Mouse (Mus musculus): ENCODE results near the gene Nap1l1. TPM values are rescaled to one million over a fixed set of nuclear protein-coding genes. Genes with fewer than 3 reads are reported as not detected.
A peak's percentile ranks its signal among the peaks of the same experiment; 100 is the strongest.
"Not testable (repeated sequence)": the region's sequence is repeated elsewhere in the genome, so short reads cannot be mapped to it uniquely, and the experiment has no call there.

Gene Nap1l1
- polyA plus RNA-seq (2014; fragmentation: Nextera tagmentation; extraction: Ambion mirVana), result 447 and 449 TPM in 2 replicates

- ATAC-seq (ENCODE audit: low FRiP score) (peak; percentile 99), DNase-seq (ENCODE audit: low spot score, missing footprints) (peak; percentile 100)
- peaks cover 26% of the 10 kb centered on the region for H3K4me1 ChIP-seq (ENCODE audit: control insufficient read depth, insufficient read depth, low read length)
- H3K4me2 ChIP-seq, result peak within 1 kb of the TSS; percentile 56
- H3K4me3 ChIP-seq (ENCODE audit: low read depth, low read length), result peak within 1 kb of the TSS; percentile 94
- H3K9ac ChIP-seq (ENCODE audit: low read length), result peak within 1 kb of the TSS; percentile 99
- no peaks in the 10 kb centered on the region for H3K27me3 ChIP-seq (ENCODE audit: control insufficient read depth, insufficient read depth, low read length)
- H3K9me3 ChIP-seq (ENCODE audit: control insufficient read depth, low read length), result no peaks in the 10 kb centered on the region
- H3K36me3 ChIP-seq (ENCODE audit: control insufficient read depth, insufficient read depth, low read length), result no peaks in the 10 kb centered on the region
- peak within 1 kb of the TSS; percentile 94 for H3K27ac ChIP-seq (ENCODE audit: low read depth, low read length)
- under 1% methylated on average over 73 of the region's 80 CpGs for WGBS
These were observed at the start of gene Nap1l1 for GRCm38 (mm10) chr10:111472686-111473510. Nap1l1 (plus strand) TSS chr10:111473223.

- H3K4me2 ChIP-seq, result no peak overlapping the region
- H3K36me3 ChIP-seq (ENCODE audit: control insufficient read depth, insufficient read depth, low read length), result no peaks in the 10 kb centered on the region
- 92% methylated on average over 1 of the region's 1 CpGs for WGBS
- H3K27me3 ChIP-seq (ENCODE audit: control insufficient read depth, insufficient read depth, low read length), result no peaks in the 10 kb centered on the region
- H3K9ac ChIP-seq (ENCODE audit: low read length), result no peak overlapping the region
- H3K4me1 ChIP-seq (ENCODE audit: control insufficient read depth, insufficient read depth, low read length), result peaks cover 9% of the 10 kb centered on the region
- no peak overlapping the region for H3K4me3 ChIP-seq (ENCODE audit: low read depth, low read length)
- DNase-seq (ENCODE audit: low spot score, missing footprints) (no peak), ATAC-seq (ENCODE audit: low FRiP score) (no peak)
- no peak overlapping the region for H3K27ac ChIP-seq (ENCODE audit: low read depth, low read length)
- H3K9me3 ChIP-seq (ENCODE audit: control insufficient read depth, low read length), result no peaks in the 10 kb centered on the region
These were observed 46.5 kb upstream of the Nap1l1 start for GRCm38 (mm10) chr10:111426491-111426890.

GRCm38 (mm10) chr10:111433502-111433901 is 39.5 kb upstream of the Nap1l1 start:
- no peaks in the 10 kb centered on the region for H3K36me3 ChIP-seq (ENCODE audit: control insufficient read depth, insufficient read depth, low read length)
- DNase-seq (ENCODE audit: low spot score, missing footprints) (no peak), ATAC-seq (ENCODE audit: low FRiP score) (no peak)
- H3K27me3 ChIP-seq (ENCODE audit: control insufficient read depth, insufficient read depth, low read length), result no peaks in the 10 kb centered on the region
- no peak overlapping the region for H3K27ac ChIP-seq (ENCODE audit: low read depth, low read length)
- H3K4me2 ChIP-seq, result no peak overlapping the region
- H3K9me3 ChIP-seq (ENCODE audit: control insufficient read depth, low read length), result no peaks in the 10 kb centered on the region
- no peaks in the 10 kb centered on the region for H3K4me1 ChIP-seq (ENCODE audit: control insufficient read depth, insufficient read depth, low read length)
- H3K4me3 ChIP-seq (ENCODE audit: low read depth, low read length), result no peak overlapping the region
- no peak overlapping the region for H3K9ac ChIP-seq (ENCODE audit: low read length)
- 93% methylated on average over 3 of the region's 3 CpGs for WGBS

- WGBS, result 75% methylated on average over 3 of the region's 3 CpGs
- H3K36me3 ChIP-seq (ENCODE audit: control insufficient read depth, insufficient read depth, low read length), result no peaks in the 10 kb centered on the region
- ATAC-seq (ENCODE audit: low FRiP score), result no peak
- no peak for DNase-seq (ENCODE audit: low spot score, missing footprints)
- no peak overlapping the region for H3K4me3 ChIP-seq (ENCODE audit: low read depth, low read length)
- H3K4me2 ChIP-seq, result no peak overlapping the region
- H3K4me1 ChIP-seq (ENCODE audit: control insufficient read depth, insufficient read depth, low read length), result no peaks in the 10 kb centered on the region
- no peak overlapping the region for H3K9ac ChIP-seq (ENCODE audit: low read length)
- no peak overlapping the region for H3K27ac ChIP-seq (ENCODE audit: low read depth, low read length)
- no peaks in the 10 kb centered on the region for H3K27me3 ChIP-seq (ENCODE audit: control insufficient read depth, insufficient read depth, low read length)
- H3K9me3 ChIP-seq (ENCODE audit: control insufficient read depth, low read length), result no peaks in the 10 kb centered on the region
These were observed 32.0 kb upstream of the Nap1l1 start for GRCm38 (mm10) chr10:111441034-111441440.

GRCm38 (mm10) chr10:111444199-111444598 is 28.8 kb upstream of the Nap1l1 start:
- no peaks in the 10 kb centered on the region for H3K36me3 ChIP-seq (ENCODE audit: control insufficient read depth, insufficient read depth, low read length)
- H3K4me3 ChIP-seq (ENCODE audit: low read depth, low read length), result no peak overlapping the region
- WGBS, result 81% methylated on average over 9 of the region's 9 CpGs
- H3K27ac ChIP-seq (ENCODE audit: low read depth, low read length), result no peak overlapping the region
- no peak overlapping the region for H3K9ac ChIP-seq (ENCODE audit: low read length)
- no peak for DNase-seq (ENCODE audit: low spot score, missing footprints)
- no peak overlapping the region for H3K4me2 ChIP-seq
- H3K9me3 ChIP-seq (ENCODE audit: control insufficient read depth, low read length), result no peaks in the 10 kb centered on the region; the same call in 1 of the 2 replicates
- H3K4me1 ChIP-seq (ENCODE audit: control insufficient read depth, insufficient read depth, low read length), result no peaks in the 10 kb centered on the region
- no peaks in the 10 kb centered on the region for H3K27me3 ChIP-seq (ENCODE audit: control insufficient read depth, insufficient read depth, low read length)
- no peak for ATAC-seq (ENCODE audit: low FRiP score)

GRCm38 (mm10) chr10:111445939-111446671 is 26.9 kb upstream of the Nap1l1 start:
- no peak for ATAC-seq (ENCODE audit: low FRiP score)
- H3K4me2 ChIP-seq, result no peak overlapping the region

GRCm38 (mm10) chr10:111446672-111447008 is 26.4 kb upstream of the Nap1l1 start:
- H3K9me3 ChIP-seq (ENCODE audit: control insufficient read depth, low read length); H3K4me1 ChIP-seq (ENCODE audit: control insufficient read depth, insufficient read depth, low read length); H3K27ac ChIP-seq (ENCODE audit: low read depth, low read length); H3K9ac ChIP-seq (ENCODE audit: low read length); H3K4me3 ChIP-seq (ENCODE audit: low read depth, low read length); ATAC-seq (ENCODE audit: low FRiP score); H3K27me3 ChIP-seq (ENCODE audit: control insufficient read depth, insufficient read depth, low read length); DNase-seq (ENCODE audit: low spot score, missing footprints); H3K36me3 ChIP-seq (ENCODE audit: control insufficient read depth, insufficient read depth, low read length); H3K4me2 ChIP-seq: not testable (repeated sequence)
- WGBS, result 83% methylated on average over 3 of the region's 3 CpGs

More at GRCm38 (mm10) chr10:111445939-111446671, 26.9 kb upstream of the Nap1l1 start:
- WGBS, result 29% methylated on average over 9 of the region's 9 CpGs
- Histone ChIP-seq H3K36me3 (ENCODE audit: control insufficient read depth, insufficient read depth, low read length) (no peaks in the 10 kb centered on the region), H3K9ac (ENCODE audit: low read length) (no peak overlapping the region), H3K27me3 (ENCODE audit: control insufficient read depth, insufficient read depth, low read length) (no peaks in the 10 kb centered on the region), H3K4me3 (ENCODE audit: low read depth, low read length) (no peak overlapping the region), H3K27ac (ENCODE audit: low read depth, low read length) (no peak overlapping the region), H3K9me3 (ENCODE audit: control insufficient read depth, low read length) (no peaks in the 10 kb centered on the region; the same call in 1 of the 2 replicates), H3K4me1 (ENCODE audit: control insufficient read depth, insufficient read depth, low read length) (no peaks in the 10 kb centered on the region)
- DNase-seq (ENCODE audit: low spot score, missing footprints), result no peak

- DNase-seq (ENCODE audit: low spot score, missing footprints); H3K4me2 ChIP-seq; H3K27me3 ChIP-seq (ENCODE audit: control insufficient read depth, insufficient read depth, low read length); H3K36me3 ChIP-seq (ENCODE audit: control insufficient read depth, insufficient read depth, low read length); H3K9me3 ChIP-seq (ENCODE audit: control insufficient read depth, low read length); H3K9ac ChIP-seq (ENCODE audit: low read length); H3K4me3 ChIP-seq (ENCODE audit: low read depth, low read length); H3K27ac ChIP-seq (ENCODE audit: low read depth, low read length); ATAC-seq (ENCODE audit: low FRiP score); H3K4me1 ChIP-seq (ENCODE audit: control insufficient read depth, insufficient read depth, low read length): not testable (repeated sequence)
- WGBS, result 65% methylated on average over 5 of the region's 5 CpGs
These were observed 23.4 kb upstream of the Nap1l1 start for GRCm38 (mm10) chr10:111449662-111450061.
